Mouse (Mus musculus) fibroblast of lung, adult 2 months (primary cell): Measurements from ENCODE around the gene Dnaaf2.

ENCODE experiments used
- DNase-seq: peaks from one replicate; pipeline ENCODE4 v3.0.0-alpha.2; 2011; ENCODE audit warnings: low read depth

Dnaaf2 gene

GRCm38 (mm10) chr12:69198164-69198535 is at the start of gene Dnaaf2:
Gene Dnaaf2 (minus strand): TSS chr12:69198429.
- no peak for DNase-seq

DNA sequence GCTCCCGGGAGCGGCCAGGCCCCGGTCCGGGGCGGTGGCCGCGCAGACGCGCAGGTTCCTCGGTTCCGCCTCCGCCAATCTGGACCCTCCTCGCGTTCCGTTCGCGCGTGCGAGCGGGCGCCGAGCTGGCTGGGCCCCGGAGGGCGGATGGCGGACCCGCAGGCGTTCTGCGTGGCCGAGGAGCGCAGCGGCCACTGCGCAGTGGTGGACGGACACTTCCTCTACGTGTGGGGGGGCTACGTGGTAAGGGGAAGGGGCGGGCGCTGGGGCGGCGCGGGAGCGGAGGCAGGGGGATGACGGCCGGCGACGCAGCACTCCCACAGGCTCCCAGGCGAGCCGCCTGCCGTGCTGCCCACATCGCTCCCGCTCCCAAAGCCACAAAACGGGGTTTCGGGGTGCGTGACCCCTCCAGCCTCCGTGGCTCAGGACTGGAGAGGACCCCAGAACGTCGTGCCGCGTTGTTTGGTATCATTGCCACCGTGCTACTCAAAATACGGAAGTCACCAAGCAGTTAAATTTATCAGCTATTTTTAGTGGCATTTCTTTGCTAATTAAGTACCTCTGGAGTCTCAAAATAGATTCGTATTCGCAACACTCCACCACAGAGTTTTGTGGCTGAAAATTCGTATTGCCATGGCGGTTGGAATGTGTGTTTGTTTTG is 43.7 kb upstream of the Dnaaf2 start:
- peak; percentile 24 for DNase-seq

GRCm38 (mm10) chr12:69241405-69241770 is 43.2 kb upstream of the Dnaaf2 start:
- no peak for DNase-seq

- DNase-seq, result no peak
Measured at GRCm38 (mm10) chr12:69240876-69241275, 42.6 kb upstream of the Dnaaf2 start, which contains the start of gene Klhdc1. Gene Klhdc1 (plus strand): TSS chr12:69241176.

GRCm38 (mm10) chr12:69238284-69238683 is 40.1 kb upstream of the Dnaaf2 start:
- no peak for DNase-seq

GRCm38 (mm10) chr12:69235782-69236181 is 37.6 kb upstream of the Dnaaf2 start:
- no peak for DNase-seq

DNA sequence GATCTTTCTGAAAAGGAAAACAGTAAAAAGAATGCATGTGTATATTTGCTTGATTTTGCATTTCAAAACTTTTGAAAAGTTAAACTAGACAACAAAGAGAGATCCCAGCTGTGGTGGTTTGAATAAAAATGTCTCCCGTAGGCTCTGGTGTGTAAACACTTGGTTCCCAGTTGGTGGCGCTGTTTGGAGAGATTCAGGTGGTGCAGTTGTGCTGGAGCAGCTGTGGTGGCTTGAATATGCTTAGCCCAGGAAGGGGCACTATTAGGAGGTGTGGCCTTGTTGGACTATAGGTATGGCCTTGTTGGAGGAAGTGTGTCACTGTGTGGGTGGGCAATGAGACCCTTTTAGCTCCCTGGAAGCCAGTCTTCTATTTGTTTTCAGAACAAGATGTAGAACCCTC is 31.0 kb upstream of the Dnaaf2 start:
- DNase-seq, result no peak

DNA sequence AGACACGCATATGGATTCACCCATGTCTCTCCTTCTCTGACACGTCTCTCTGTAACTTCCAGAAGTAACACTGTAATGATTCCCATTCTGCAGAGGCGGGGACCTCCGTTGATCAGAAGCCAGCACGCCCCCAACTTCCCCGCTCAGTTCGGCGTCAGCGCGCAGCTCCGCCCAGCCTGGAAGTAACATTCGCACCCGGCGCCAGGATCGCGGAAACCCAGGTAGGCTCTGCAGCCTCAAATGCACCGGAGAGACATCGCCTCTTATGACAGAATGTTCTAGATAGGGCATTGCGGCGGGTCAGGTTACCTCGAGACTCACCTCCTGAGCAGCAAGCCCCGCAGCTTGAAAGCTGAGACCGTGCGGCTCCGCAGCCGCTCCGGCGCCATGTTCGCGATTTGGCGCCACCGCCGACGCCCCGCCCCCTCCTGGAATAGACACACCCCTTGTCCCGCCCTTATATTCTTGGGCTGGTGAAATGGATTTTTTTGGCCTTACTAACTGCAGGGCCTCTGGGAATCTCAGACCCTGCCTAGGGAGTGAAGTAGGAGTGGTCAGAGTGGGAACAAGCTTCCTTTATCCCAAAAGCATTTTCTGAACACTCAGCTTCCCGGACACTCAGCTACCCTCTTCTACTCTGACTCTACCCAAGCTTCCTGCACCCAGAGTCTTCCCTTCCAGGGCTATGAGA is 29.7 kb upstream of the Dnaaf2 start, which contains the start of gene Pole2:
Gene Pole2 (minus strand): TSS at position 420 of the 691 bp plus-strand sequence.
- peak; percentile 77 for DNase-seq

DNA sequence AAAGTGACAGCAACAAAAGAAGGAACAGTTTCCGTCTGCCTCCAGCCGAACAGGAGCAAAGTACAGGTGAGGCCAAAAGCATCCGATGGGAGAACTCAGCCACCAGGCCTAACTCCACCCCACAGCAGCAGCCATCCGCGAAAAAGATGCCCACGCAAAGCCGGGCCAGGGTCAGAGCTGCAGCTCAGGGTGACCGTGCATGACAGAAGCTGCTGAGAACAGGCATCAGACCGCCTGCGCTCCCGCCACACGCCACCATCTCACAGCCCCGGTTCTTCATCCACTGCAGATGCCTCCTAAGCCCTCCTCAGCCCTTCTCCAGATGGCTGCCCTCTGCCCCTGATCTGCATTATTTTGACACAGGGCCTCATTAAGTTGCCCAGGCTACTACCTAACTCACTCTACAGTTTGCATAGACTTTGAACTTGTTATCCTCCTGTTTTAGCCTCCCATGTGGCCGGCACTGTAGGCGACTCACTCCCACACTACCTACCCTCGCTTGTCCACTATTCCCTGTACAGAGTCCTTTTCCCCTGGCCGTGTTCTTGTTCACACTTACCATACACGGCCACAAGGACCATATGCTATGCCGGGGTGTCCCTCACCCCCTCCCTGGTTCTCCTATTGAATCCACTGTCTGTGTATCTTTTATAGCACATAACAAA is 22.5 kb upstream of the Dnaaf2 start:
- no peak for DNase-seq

DNA sequence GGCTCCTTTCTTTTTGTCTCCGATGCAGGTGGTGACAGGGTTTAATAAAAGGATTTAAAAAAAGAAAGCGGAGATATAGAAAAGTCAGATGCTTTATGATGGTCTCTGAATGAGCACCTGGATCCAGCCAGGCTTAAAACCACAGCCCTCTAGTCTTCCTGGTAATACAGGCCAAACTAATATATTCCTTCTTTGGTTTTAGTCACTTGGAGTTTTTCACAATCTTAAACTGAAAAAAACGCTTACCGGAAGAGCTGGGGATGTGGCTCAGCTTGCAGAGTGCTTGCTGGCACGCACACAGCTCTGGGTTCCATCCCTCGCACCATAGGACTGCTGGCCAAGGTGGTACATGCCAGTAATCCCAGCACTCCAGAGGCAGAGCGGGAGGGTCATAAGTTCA is 18.4 kb upstream of the Dnaaf2 start:
- DNase-seq, result no peak

- DNase-seq, result peak; percentile 97
Measured at GRCm38 (mm10) chr12:69215000-69215785, 17.0 kb upstream of the Dnaaf2 start.

DNA sequence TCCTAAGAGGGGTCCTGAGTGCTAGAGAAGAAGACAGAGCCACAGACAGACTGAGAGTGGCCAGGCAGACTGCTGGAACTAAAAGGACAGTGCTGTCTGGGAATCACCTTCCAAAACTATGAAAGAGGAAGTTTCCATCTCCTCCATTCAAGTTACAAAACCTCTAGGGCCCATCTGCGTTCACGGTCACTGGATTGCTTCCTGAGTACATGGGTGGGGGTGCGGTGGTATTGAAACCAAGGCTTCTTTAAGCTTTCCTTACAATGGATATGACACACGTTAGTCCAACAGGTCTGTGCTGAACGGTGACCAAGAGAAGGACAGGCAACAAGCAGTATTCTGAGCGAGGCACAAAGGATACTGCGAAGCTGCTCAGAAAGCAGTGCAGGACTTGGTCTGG is 16.2 kb upstream of the Dnaaf2 start:
- no peak for DNase-seq

DNA sequence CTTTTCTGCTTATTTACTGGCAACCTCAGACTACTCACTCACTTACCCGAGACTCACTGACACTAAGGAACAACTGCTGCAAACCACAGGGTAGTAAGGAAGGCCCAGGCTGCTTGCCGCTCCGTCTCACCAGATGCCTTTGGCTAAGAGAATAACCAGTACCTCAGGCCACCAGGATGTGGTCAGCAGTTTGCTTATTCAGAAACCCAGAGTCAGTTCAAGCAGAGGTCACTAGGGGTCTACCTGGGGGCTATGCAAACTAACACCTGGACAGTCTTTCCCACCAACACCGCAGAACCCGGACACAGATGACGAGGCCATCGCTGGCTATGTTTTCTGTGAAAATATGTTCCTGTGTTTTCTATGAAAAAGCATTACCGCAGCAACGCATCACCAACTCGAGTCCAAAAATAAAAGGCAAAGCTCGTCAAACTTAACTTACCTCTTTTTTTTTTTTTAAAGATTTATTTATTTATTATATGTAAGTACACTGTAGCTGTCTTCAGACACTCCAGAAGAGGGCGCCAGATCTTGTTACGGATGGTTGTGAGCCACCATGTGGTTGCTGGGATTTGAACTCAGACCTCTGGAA is 15.1 kb upstream of the Dnaaf2 start:
- no peak for DNase-seq

DNA sequence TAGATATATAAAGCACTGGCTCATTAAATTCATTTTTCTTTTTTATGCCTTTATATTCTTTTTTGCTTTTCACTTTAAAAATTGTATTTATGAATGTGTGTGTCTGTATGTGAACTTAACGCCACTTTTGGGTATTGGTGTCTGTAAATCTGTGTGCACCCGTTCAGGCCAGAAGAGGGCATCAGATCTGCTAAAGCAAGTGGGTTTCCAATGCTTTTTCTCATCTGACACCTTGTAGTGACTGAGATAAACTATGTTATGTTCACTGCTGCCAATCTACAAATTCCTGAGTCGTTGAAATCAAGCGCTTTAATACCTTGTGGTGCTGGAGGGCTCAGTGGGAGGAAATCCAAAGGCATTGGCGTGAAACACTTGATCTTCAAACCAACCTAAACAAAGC is 12.8 kb upstream of the Dnaaf2 start:
- no peak for DNase-seq

DNA sequence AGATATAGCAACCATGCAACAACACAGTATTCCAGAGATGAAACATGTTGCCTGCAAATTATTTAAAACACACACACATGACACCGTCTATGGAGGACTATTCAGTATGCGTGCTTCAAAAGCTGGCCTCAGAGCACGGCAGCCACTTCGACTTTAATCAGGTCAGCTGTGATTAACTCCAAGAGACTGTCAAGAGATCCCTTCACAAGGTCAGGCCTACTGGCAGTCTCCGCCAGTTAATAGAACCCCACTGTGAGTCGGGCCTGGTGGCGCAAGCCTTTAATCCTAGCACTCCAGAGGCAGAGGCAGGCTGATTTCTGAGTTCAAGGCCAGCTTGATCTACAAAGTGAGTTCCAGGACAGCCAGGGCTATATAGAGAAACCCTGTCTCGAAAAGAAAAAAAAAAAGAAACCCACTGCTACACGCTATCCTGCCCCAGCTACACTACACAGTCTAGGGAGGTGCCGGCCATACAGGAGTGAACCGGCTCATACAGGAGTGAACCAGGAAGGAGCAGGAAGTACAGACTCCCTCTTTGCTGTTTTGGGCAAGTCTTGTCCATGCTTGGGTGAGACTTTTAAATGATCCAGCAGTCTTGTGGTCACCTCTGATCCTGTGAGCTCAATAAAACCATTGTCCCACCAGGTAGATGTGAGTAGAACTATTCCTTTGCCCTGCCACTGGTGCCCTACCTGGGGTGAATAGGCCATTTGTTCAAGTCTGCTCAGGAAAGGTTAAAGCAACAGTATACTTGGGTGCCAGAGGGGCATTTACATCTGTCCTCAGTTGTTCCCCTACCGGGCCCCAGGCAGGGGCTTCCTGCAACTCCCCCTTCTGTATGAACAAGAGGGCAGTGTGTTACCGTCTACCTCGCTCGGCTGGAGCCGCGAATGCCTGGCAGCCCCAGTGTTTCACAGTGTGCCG is 12.1 kb upstream of the Dnaaf2 start:
- DNase-seq, result no peak

GRCm38 (mm10) chr12:69208520-69208919 is 10.3 kb upstream of the Dnaaf2 start:
- no peak for DNase-seq

- DNase-seq, result no peak
Measured at GRCm38 (mm10) chr12:69207926-69208325, 9.7 kb upstream of the Dnaaf2 start.

DNA sequence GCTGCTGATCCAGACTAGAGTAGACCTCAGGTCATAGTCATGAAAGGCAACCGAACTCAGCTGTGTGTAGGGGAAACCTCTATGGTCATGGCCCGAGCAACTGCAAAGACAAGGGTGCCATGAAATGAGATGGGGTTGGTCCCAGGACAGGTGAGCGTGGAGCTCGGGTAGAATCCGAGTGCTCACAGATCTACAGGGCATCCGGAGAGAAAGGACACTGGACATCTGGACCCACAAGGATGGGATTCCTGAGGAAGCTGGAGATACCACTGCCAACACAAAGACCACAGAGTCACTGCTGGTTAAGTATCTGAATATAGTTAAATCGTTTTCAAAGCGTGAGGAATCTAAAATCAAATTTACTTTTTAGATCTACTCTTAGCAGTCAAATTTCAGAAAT is 9.2 kb upstream of the Dnaaf2 start:
- DNase-seq, result no peak

- DNase-seq, result no peak
Measured at GRCm38 (mm10) chr12:69204052-69204833, 6.0 kb upstream of the Dnaaf2 start, which contains the start of gene Gm49384. Gene Gm49384 (minus strand): TSS chr12:69204267.

DNA sequence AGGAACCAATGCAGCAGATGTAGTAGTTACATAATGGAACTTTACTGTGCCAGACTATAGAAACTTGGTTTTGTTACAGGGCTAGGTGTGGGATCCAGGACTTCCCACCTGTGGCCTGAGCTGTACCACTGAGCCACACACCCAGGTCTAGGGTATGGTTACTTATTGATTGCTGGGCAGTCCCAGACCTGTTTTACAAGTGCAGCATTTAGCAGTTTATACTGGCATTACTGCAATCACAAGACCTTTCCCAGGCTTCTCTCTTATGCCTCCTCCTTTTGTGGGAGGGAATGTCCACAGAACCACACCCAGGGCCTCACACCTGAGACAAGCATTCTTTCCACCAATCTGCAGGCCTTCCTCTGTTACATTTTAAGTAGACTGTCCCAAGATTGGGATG is 756 bp upstream of the Dnaaf2 start:
- no peak for DNase-seq
